Mouse (Mus musculus) liver, embryonic 13.5 days (tissue): ENCODE measurements around the gene Clk2. TPM values are rescaled to one million over a fixed set of nuclear protein-coding genes. Genes with fewer than 3 reads are reported as not detected.
"Not testable (repeated sequence)": the region's sequence is repeated elsewhere in the genome, so short reads cannot be mapped to it uniquely, and the experiment has no call there.

ENCODE experiments used
- ATAC-seq: fragments of 200-750 bp; cut with Nextera tagmentation; 2 replicates; pipeline ENCODE4 v1.8.0; 2017; ENCODE audit warnings: low read depth, mild to moderate bottlenecking, moderate number of reproducible peaks, moderate library complexity
- DNase-seq: peaks from one replicate; pipeline ENCODE4 v3.0.0; 2022
- H3K27ac ChIP-seq: fragments of 300-500 bp; sonication (generic); 2 replicates; pipeline ENCODE4 v1.5.1; 2015; ENCODE audit warnings: moderate library complexity, mild to moderate bottlenecking, inconsistent platforms
- H3K27me3 ChIP-seq: fragments of 300-500 bp; sonication (generic); 2 replicates; pipeline ENCODE4 v1.6.1; 2015; ENCODE audit warnings: mild to moderate bottlenecking, inconsistent platforms
- H3K36me3 ChIP-seq: fragments of 300-500 bp; sonication (generic); 2 replicates; pipeline ENCODE4 v1.6.1; 2015; ENCODE audit warnings: mild to moderate bottlenecking, inconsistent platforms
- H3K4me1 ChIP-seq: fragments of 300-500 bp; sonication (generic); replicated peaks from 2 replicates; pipeline ENCODE4 v1.6.1; 2015; ENCODE audit warnings: inconsistent platforms
- H3K4me2 ChIP-seq: fragments of 300-500 bp; sonication (generic); 2 replicates; pipeline ENCODE4 v1.6.1; 2015; ENCODE audit warnings: inconsistent platforms, mild to moderate bottlenecking, moderate library complexity
- H3K4me3 ChIP-seq: fragments of 300-500 bp; sonication (generic); replicated peaks from 2 replicates; pipeline ENCODE4 v1.5.1; 2015; ENCODE audit warnings: mild to moderate bottlenecking, inconsistent platforms
- H3K9ac ChIP-seq: fragments of 300-500 bp; sonication (generic); 2 replicates; pipeline ENCODE4 v1.6.1; 2015; ENCODE audit warnings: mild to moderate bottlenecking, inconsistent platforms
- H3K9me3 ChIP-seq: fragments of 300-500 bp; sonication (generic); replicated peaks from 2 replicates; pipeline ENCODE4 v1.6.1; 2016; ENCODE audit warnings: inconsistent platforms
- WGBS: fragments of 180-500 bp; shearing (Covaris S2); methylation state at CpG from one replicate; pipeline ENCODE4 v1.1.7; 2015; ENCODE audit not compliant: insufficient replicate concordance; 5-methylcytosine and 5-hydroxymethylcytosine counted together
- polyA plus RNA-seq: library from polyadenylated mRNA; unstranded; fragments of >200 nt; fragmentation: Nextera tagmentation; extraction: Ambion mirVana; gene quantifications from 2 replicates; pipeline ENCODE4 v1.2.1, GENCODE M21; 2015

The Clk2 gene
- polyA plus RNA-seq, 1 experiment from 2014 or later, result 10.3 TPM

- ATAC-seq (no peak), DNase-seq (no peak)
- peaks cover 58% of the 10 kb centered on the region for H3K36me3 ChIP-seq
- H3K4me2 ChIP-seq, result no peak overlapping the region
- no peaks in the 10 kb centered on the region for H3K9me3 ChIP-seq
- H3K9ac ChIP-seq, result no peak overlapping the region
- H3K27me3 ChIP-seq, result peaks cover 2% of the 10 kb centered on the region
- WGBS, result 72% methylated on average over 13 of the region's 13 CpGs
- H3K4me3 ChIP-seq, result no peak overlapping the region
- peaks cover 34% of the 10 kb centered on the region for H3K4me1 ChIP-seq
- no peak overlapping the region for H3K27ac ChIP-seq
These were observed 45.6 kb downstream of the Clk2 start for GRCm38 (mm10) chr3:89210162-89210561.

DNA sequence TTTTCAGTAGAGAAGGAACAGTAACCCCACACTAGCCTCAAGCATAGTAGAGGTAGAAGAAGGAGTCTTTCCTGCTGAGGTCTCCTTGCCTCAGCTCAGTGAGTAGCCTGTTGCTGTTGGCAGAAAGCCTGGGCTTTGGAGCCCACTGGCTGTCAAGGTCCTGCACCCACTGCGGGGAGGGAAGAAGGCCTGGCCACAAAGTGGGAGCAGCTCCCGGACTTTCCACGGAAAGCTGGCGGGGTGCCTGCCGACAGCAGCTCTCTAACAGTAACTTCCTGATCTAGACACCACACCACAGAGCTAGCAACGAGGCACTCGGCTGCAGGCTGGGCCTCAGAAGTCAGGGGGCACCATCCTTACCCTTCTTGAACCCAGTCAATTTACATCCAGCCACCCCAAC, 46.1 kb downstream of the Clk2 start:
- peaks cover 8% of the 10 kb centered on the region for H3K27me3 ChIP-seq
- H3K36me3 ChIP-seq, result peaks cover 54% of the 10 kb centered on the region
- H3K9ac ChIP-seq, result no peak overlapping the region
- ATAC-seq, result no peak
- H3K4me2 ChIP-seq, result no peak overlapping the region
- H3K27ac ChIP-seq, result peak overlapping the region; percentile 26; the same call in 1 of the 2 replicates
- DNase-seq, result no peak
- H3K4me1 ChIP-seq, result peaks cover 40% of the 10 kb centered on the region
- H3K9me3 ChIP-seq, result no peaks in the 10 kb centered on the region
- no peak overlapping the region for H3K4me3 ChIP-seq
- WGBS, result 69% methylated on average over 7 of the region's 7 CpGs

DNA sequence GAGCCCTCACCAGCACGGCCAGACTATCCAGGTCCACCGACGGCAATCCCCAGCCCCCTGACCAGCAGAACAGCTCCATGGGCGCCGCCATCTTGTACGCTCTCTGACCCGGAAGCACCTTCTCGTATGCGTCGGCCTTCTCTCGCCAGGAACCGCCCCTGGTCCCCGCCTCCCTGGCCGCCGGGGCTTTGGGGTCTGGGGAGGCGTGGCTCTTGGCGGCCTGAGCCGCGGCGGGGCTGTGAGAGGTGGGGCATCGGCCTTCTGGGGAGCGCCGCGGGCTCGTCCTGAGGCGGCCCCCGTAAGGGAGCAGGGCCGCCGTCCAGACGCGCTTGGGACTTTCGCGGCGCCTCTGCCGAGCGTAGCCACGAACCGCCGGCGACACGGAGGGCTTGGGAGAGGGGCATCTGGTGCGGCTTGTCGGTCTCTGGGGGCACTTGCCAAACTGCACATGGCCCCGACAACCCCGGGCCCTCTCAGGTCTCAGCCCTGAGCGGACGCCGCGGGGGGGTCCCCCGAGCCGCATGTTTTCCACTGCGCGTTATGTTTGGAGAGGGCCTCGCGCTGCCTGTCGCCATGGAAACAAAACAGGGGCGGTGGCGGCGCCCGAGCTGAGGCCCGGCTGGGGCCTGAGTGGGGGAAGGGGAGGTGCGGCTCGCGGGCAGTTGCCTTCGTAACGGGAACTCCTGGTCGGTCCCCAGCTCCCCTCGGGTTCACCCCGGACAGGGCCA, 49.4 kb downstream of the Clk2 start:
- Histone ChIP-seq H3K36me3 (peaks cover 21% of the 10 kb centered on the region), H3K9ac (peak overlapping the region; percentile 80), H3K27me3 (peaks cover 15% of the 10 kb centered on the region), H3K4me1 (peaks cover 42% of the 10 kb centered on the region), H3K9me3 (no peaks in the 10 kb centered on the region), H3K4me3 (peak overlapping the region; percentile 83), H3K4me2 (peak overlapping the region; percentile 88), H3K27ac (peak overlapping the region; percentile 71)
- WGBS, result under 1% methylated on average over 65 of the region's 69 CpGs
- DNase-seq (peak; percentile 87), ATAC-seq (peak; percentile 89)

DNA sequence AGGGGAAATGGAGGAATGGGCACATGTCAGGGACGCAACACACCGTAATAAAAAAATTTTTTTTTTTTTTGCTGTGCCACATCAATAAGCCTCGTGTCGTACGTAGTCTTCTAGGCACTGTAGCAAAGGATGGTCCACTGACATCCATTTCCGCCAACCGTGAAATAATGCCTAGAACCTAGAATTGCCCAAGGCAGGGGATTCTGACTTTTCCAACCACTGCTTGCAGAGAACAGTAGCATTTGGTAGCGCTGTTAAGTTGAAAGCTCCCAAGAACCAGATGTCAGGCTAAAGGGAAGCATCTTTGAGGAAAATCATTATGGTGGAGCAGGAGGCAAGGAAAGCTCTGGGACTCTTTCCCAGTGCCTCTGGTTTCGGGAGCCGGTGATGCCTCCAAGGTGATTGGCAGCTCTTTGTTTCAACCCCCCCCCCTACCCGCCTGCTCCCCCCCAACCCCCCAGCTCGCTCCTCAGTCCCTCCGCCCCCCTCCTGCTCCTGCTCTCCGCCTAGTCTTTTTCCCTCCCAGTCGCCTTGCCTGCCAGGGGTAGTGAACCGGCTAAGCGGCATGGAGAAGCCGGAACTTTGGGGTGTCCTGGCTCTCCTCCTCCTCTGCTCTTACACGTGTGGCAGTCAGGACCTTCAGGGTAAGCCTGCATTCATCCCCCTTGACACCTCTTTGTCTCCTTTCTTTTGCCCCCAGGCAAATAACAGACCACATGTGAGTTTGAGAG, 50.3 kb downstream of the Clk2 start, which contains the start of gene Thbs3:
Thbs3 (plus strand) TSS at position 500 of the 731 bp plus-strand sequence.
- Histone ChIP-seq H3K9ac (peak within 1 kb of the TSS; percentile 80), H3K4me3 (peak within 1 kb of the TSS; percentile 83), H3K4me1 (peaks cover 42% of the 10 kb centered on the region), H3K4me2 (peak within 1 kb of the TSS; percentile 88), H3K27me3 (peaks cover 23% of the 10 kb centered on the region), H3K36me3 (peaks cover 13% of the 10 kb centered on the region), H3K9me3 (no peaks in the 10 kb centered on the region), H3K27ac (peak within 1 kb of the TSS; percentile 71)
- DNase-seq (no peak), ATAC-seq (no peak)
- 2% methylated on average over 18 of the region's 19 CpGs for WGBS

GRCm38 (mm10) chr3:89215853-89216252, 51.3 kb downstream of the Clk2 start:
- peak; percentile 68 for DNase-seq
- peak; percentile 24 for ATAC-seq
- no peaks in the 10 kb centered on the region for H3K9me3 ChIP-seq
- peak overlapping the region; percentile 88 for H3K4me2 ChIP-seq
- no peak overlapping the region for H3K27ac ChIP-seq
- H3K9ac ChIP-seq, result no peak overlapping the region
- H3K4me3 ChIP-seq, result peak overlapping the region; percentile 83
- WGBS, result 1% methylated on average over 6 of the region's 6 CpGs
- H3K27me3 ChIP-seq, result peaks cover 28% of the 10 kb centered on the region
- H3K4me1 ChIP-seq, result peaks cover 39% of the 10 kb centered on the region
- H3K36me3 ChIP-seq, result peaks cover 2% of the 10 kb centered on the region; the same call in 1 of the 2 replicates

DNA sequence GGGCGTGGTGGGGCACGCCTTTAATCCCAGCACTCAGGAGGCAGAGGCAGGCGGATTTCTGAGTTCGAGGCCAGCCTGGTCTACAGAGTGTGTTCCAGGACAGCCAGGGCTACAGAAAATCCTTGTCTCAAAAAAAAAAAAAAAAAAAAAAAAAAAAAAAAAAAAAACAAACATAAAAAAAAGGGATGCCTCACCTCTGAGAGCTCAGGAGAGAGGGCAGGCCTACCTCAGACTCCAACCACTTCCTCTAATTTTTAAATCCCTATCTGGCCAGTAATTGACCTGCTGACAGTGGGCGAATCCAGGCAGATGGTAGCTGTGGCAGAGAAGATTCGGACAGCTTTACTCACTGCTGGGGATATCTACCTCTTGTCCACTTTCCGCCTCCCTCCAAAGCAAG, 51.8 kb downstream of the Clk2 start:
- not testable (repeated sequence) for H3K9me3 ChIP-seq
- 58% methylated on average over 7 of the region's 7 CpGs for WGBS

DNA sequence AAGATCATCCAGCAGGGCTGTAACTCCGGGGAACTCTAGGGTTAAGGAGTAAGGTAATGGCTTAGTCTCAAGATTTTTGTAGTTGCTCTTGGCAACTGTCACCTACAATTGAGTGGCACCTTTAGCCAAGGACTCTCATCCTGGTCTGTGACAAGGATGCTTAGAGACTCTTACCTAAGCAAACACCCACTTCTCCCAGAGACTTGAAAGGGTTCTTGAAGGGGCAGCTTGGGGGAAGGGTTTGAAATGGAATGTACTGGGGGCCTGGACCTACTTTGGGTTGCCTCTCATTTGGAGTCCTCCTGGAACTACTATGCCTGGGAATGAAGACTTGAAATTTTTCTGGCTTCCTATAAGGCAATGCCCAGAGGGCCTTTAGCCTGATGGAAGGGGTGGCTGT, 53.7 kb downstream of the Clk2 start:
- DNase-seq (no peak), ATAC-seq (no peak)
- Histone ChIP-seq H3K4me2 (no peak overlapping the region), H3K4me1 (peaks cover 20% of the 10 kb centered on the region), H3K27ac (no peak overlapping the region), H3K9ac (no peak overlapping the region), H3K4me3 (no peak overlapping the region), H3K9me3 (no peaks in the 10 kb centered on the region), H3K36me3 (no peaks in the 10 kb centered on the region), H3K27me3 (peaks cover 41% of the 10 kb centered on the region)
- 67% methylated on average over 1 of the region's 1 CpGs for WGBS

More for the DNA sequence above, 51.8 kb downstream of the Clk2 start:
- ATAC-seq, H3K4me3 ChIP-seq, H3K4me2 ChIP-seq, H3K27ac ChIP-seq, H3K9ac ChIP-seq, DNase-seq, H3K36me3 ChIP-seq: not testable (repeated sequence)
- peaks cover 39% of the 10 kb centered on the region for H3K4me1 ChIP-seq
- peaks cover 33% of the 10 kb centered on the region for H3K27me3 ChIP-seq

GRCm38 (mm10) chr3:89219546-89219945, 55.0 kb downstream of the Clk2 start:
- Histone ChIP-seq H3K27ac (no peak overlapping the region), H3K9me3 (no peaks in the 10 kb centered on the region), H3K9ac (no peak overlapping the region), H3K27me3 (peaks cover 53% of the 10 kb centered on the region), H3K4me2 (no peak overlapping the region), H3K4me3 (no peak overlapping the region), H3K36me3 (no peaks in the 10 kb centered on the region), H3K4me1 (peaks cover 14% of the 10 kb centered on the region)
- 29% methylated on average over 8 of the region's 8 CpGs for WGBS
- DNase-seq (no peak), ATAC-seq (no peak)

- Histone ChIP-seq H3K27me3 (peaks cover 61% of the 10 kb centered on the region), H3K4me3 (no peak overlapping the region), H3K9ac (no peak overlapping the region), H3K4me2 (no peak overlapping the region), H3K36me3 (no peaks in the 10 kb centered on the region), H3K4me1 (no peaks in the 10 kb centered on the region), H3K27ac (no peak overlapping the region), H3K9me3 (no peaks in the 10 kb centered on the region)
- ATAC-seq, result no peak
- 69% methylated on average over 5 of the region's 5 CpGs for WGBS
- no peak for DNase-seq
These were observed 56.6 kb downstream of the Clk2 start for GRCm38 (mm10) chr3:89221167-89221566.

- 65% methylated on average over 11 of the region's 11 CpGs for WGBS
These were observed 60.2 kb downstream of the Clk2 start for GRCm38 (mm10) chr3:89224796-89225195.

GRCm38 (mm10) chr3:89225321-89225815, 60.8 kb downstream of the Clk2 start:
- 56% methylated on average over 12 of the region's 12 CpGs for WGBS
- DNase-seq (no peak), ATAC-seq (no peak)
- Histone ChIP-seq H3K9ac (no peak overlapping the region), H3K27ac (no peak overlapping the region), H3K4me2 (no peak overlapping the region), H3K27me3 (peaks cover 82% of the 10 kb centered on the region), H3K36me3 (no peaks in the 10 kb centered on the region), H3K4me1 (peaks cover 27% of the 10 kb centered on the region), H3K4me3 (no peak overlapping the region), H3K9me3 (no peaks in the 10 kb centered on the region)

More at GRCm38 (mm10) chr3:89224796-89225195, 60.2 kb downstream of the Clk2 start:
- Histone ChIP-seq H3K4me1 (peaks cover 27% of the 10 kb centered on the region), H3K9ac (no peak overlapping the region), H3K27ac (no peak overlapping the region), H3K4me3 (no peak overlapping the region), H3K9me3 (no peaks in the 10 kb centered on the region), H3K4me2 (no peak overlapping the region), H3K36me3 (no peaks in the 10 kb centered on the region), H3K27me3 (peaks cover 81% of the 10 kb centered on the region)
- DNase-seq, result no peak
- no peak for ATAC-seq
